Mouse (Mus musculus) megakaryocyte, embryonic 14.5 days (primary cell): ENCODE data around the gene Tmem246.

Experiments used
- FLI1 ChIP-seq: IDR thresholded peaks from 2 replicates; pipeline ENCODE4 v1.6.1; 2012; ENCODE audit warnings: low read length, inconsistent platforms, mixed read lengths
- GATA1 ChIP-seq: IDR thresholded peaks from 3 replicates; pipeline ENCODE4 v1.6.1; 2012; ENCODE audit warnings: mixed read lengths, low read length, inconsistent platforms, borderline replicate concordance

DNA sequence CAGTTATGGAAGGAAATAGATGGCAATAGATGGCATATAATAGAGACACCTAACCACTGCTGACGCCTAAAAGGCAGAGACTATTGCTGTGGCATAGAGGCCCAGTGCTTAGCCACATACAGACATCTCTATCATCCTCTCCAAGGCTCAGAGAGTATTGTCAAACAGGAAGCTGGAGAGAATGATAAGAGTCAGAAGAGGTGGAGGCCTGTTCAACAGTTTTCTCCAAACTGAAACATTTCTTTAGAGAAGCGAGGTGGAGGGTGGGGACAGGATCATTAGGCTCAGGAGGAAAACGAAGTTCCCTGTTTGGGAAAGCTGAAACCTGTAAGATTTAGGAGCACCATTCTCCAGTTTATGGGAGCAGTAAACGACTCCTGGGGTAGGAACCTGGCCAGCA is 16.4 kb downstream of the Tmem246 start:
- TF ChIP-seq GATA1 (peak; percentile 29; the same call in 1 of the 3 replicates), FLI1 (no peak)
